Mouse (Mus musculus) kidney, postnatal 0 days (tissue): Measurements from ENCODE around the gene N4bp2. TPM values are rescaled to one million over a fixed set of nuclear protein-coding genes. Genes with fewer than 3 reads are reported as not detected.
A peak's percentile ranks its signal among the peaks of the same experiment; 100 is the strongest.

Experiments used
- ATAC-seq: fragments of 200-750 bp; cut with Nextera tagmentation; replicated peaks from 2 replicates; pipeline ENCODE4 v1.8.0; 2017; ENCODE audit warnings: low read depth, moderate number of reproducible peaks, moderate TSS enrichment, moderate library complexity; ENCODE audit not compliant: low FRiP score
- DNase-seq: peaks from one replicate; pipeline ENCODE4 v3.0.0-alpha.2; 2016; ENCODE audit warnings: low spot score
- H3K27ac ChIP-seq: fragments of 300-500 bp; sonication (generic); 2 replicates; pipeline ENCODE4 v1.5.1; 2014; ENCODE audit warnings: mild to moderate bottlenecking
- H3K27me3 ChIP-seq: fragments of 300-500 bp; sonication (generic); 2 replicates; pipeline ENCODE4 v1.6.1; 2014; ENCODE audit warnings: low read length, mixed read lengths; ENCODE audit not compliant: insufficient read depth
- H3K36me3 ChIP-seq: fragments of 300-500 bp; sonication (generic); 2 replicates; pipeline ENCODE4 v1.6.1; 2014; ENCODE audit warnings: low read length, mixed read lengths; ENCODE audit not compliant: insufficient read depth
- H3K4me1 ChIP-seq: fragments of 300-500 bp; sonication (generic); replicated peaks from 2 replicates; pipeline ENCODE4 v1.6.1; 2014; ENCODE audit warnings: antibody characterized with exemption, low read length, mixed read lengths; ENCODE audit not compliant: insufficient read depth
- H3K4me2 ChIP-seq: fragments of 300-500 bp; sonication (generic); 2 replicates; pipeline ENCODE4 v1.6.1; 2014; ENCODE audit warnings: mild to moderate bottlenecking, low read length, moderate library complexity, mixed read lengths
- H3K4me3 ChIP-seq: fragments of 300-500 bp; sonication (generic); replicated peaks from 2 replicates; pipeline ENCODE4 v1.5.1; 2014; ENCODE audit warnings: low read depth, low read length
- H3K9ac ChIP-seq: fragments of 300-500 bp; sonication (generic); 2 replicates; pipeline ENCODE4 v1.6.1; 2014; ENCODE audit warnings: low read depth, low read length
- H3K9me3 ChIP-seq: fragments of 300-500 bp; sonication (generic); replicated peaks from 2 replicates; pipeline ENCODE4 v1.6.1; 2016; ENCODE audit warnings: low read length, inconsistent platforms, mixed read lengths
- CTCF ChIP-seq: IDR thresholded peaks from 2 replicates; pipeline ENCODE4 v1.5.1; 2016; ENCODE audit warnings: antibody characterized with exemption, low read depth, mild to moderate bottlenecking, moderate library complexity
- WGBS: fragments of 180-500 bp; shearing (Covaris S2); extraction: QIAGEN DNeasy Blood & Tissue Kit; methylation state at CpG from one replicate; pipeline ENCODE4 v1.1.7; 2014; 5-methylcytosine and 5-hydroxymethylcytosine counted together
- polyA plus RNA-seq: library from polyadenylated mRNA; unstranded; fragments of >200 nt; fragmentation: Nextera tagmentation; extraction: Ambion mirVana; gene quantifications from 2 replicates; pipeline ENCODE4 v1.2.1, GENCODE M21; 2015

N4bp2 gene
- polyA plus RNA-seq, 1 experiment from 2014 or later = 14.9 TPM

DNA sequence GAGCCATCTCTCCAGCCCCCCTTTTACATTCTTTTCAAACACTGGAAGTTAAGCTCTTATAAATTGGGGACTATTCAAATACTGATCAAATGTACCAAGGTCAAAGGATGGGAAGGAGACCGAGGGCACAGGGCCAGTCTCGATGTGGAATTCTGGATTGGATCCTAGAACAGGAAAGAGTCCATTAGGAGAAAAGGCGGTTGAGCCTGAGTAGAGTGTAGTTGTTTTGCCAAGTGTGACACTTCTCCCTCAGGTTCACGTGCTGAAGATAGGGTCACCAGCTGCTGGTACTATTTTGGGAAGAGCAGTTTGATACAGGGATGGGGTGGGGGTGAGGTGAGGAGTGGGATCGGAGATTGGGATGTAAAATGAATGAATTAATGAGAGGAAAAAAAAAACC, 7.5 kb upstream of the N4bp2 start:
- WGBS = 76% methylated on average over 5 of the region's 5 CpGs
- ATAC-seq = no peak
- TF ChIP-seq CTCF = no peak

GRCm38 (mm10) chr5:65757110-65757509, 6.2 kb upstream of the N4bp2 start:
- 82% methylated on average over 1 of the region's 1 CpGs for WGBS
- Histone ChIP-seq H3K4me1 (no peaks in the 10 kb centered on the region), H3K27ac (no peak overlapping the region), H3K27me3 (no peaks in the 10 kb centered on the region), H3K9ac (no peak overlapping the region), H3K4me2 (no peak overlapping the region), H3K36me3 (no peaks in the 10 kb centered on the region), H3K4me3 (no peak overlapping the region), H3K9me3 (no peaks in the 10 kb centered on the region)
- ATAC-seq (no peak), DNase-seq (no peak)
- TF ChIP-seq CTCF = no peak

More for the DNA sequence above, 7.5 kb upstream of the N4bp2 start:
- Histone ChIP-seq H3K4me2 (no peak overlapping the region), H3K9ac (no peak overlapping the region), H3K4me3 (no peak overlapping the region), H3K27ac (no peak overlapping the region), H3K9me3 (no peaks in the 10 kb centered on the region), H3K36me3 (no peaks in the 10 kb centered on the region), H3K4me1 (no peaks in the 10 kb centered on the region), H3K27me3 (no peaks in the 10 kb centered on the region)
- no peak for DNase-seq

GRCm38 (mm10) chr5:65760041-65760440, 3.3 kb upstream of the N4bp2 start:
- Histone ChIP-seq H3K27me3 (no peaks in the 10 kb centered on the region), H3K27ac (no peak overlapping the region), H3K9ac (no peak overlapping the region), H3K4me2 (no peak overlapping the region), H3K4me3 (no peak overlapping the region), H3K36me3 (no peaks in the 10 kb centered on the region), H3K9me3 (no peaks in the 10 kb centered on the region), H3K4me1 (no peaks in the 10 kb centered on the region)
- ATAC-seq (no peak), DNase-seq (no peak)
- no peak for TF ChIP-seq CTCF
- WGBS = 91% methylated on average over 4 of the region's 4 CpGs

GRCm38 (mm10) chr5:65760599-65760998, 2.7 kb upstream of the N4bp2 start:
- TF ChIP-seq CTCF = no peak
- Histone ChIP-seq H3K27me3 (no peaks in the 10 kb centered on the region), H3K4me2 (no peak overlapping the region), H3K9me3 (no peaks in the 10 kb centered on the region), H3K9ac (no peak overlapping the region), H3K4me3 (no peak overlapping the region), H3K36me3 (no peaks in the 10 kb centered on the region), H3K27ac (no peak overlapping the region), H3K4me1 (no peaks in the 10 kb centered on the region)
- DNase-seq = no peak
- no peak for ATAC-seq
- WGBS = 92% methylated on average over 2 of the region's 2 CpGs

DNA sequence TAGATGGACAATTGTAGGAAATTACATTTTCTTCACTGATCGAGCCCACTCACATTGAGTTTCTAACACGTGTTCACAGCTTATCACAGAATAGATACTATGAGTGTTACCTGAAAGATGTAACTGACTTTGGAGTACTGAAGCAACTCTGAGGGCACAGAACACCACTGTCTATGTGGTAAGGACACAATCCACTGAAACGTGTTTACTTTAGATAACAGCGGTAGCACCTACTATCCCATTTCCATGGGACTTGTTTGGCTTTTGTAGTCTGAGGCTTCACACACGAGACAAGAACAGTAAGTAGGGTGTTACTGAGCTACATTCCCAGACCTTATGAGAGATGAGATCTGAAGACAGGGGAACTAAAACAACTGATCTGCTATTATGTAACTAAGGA, 2.3 kb upstream of the N4bp2 start:
- Histone ChIP-seq H3K36me3 (no peaks in the 10 kb centered on the region), H3K27me3 (no peaks in the 10 kb centered on the region), H3K4me1 (no peaks in the 10 kb centered on the region), H3K4me3 (no peak overlapping the region), H3K9me3 (no peaks in the 10 kb centered on the region), H3K9ac (no peak overlapping the region), H3K27ac (no peak overlapping the region), H3K4me2 (no peak overlapping the region)
- DNase-seq (no peak), ATAC-seq (no peak)
- 77% methylated on average over 5 of the region's 5 CpGs for WGBS
- no peak for TF ChIP-seq CTCF

GRCm38 (mm10) chr5:65761921-65762320, 1.4 kb upstream of the N4bp2 start:
- DNase-seq (peak; percentile 67), ATAC-seq (no peak)
- no peak overlapping the region for H3K27ac ChIP-seq
- no peak for TF ChIP-seq CTCF
- no peaks in the 10 kb centered on the region for H3K4me1 ChIP-seq
- H3K9me3 ChIP-seq = no peaks in the 10 kb centered on the region
- H3K27me3 ChIP-seq = no peaks in the 10 kb centered on the region
- H3K4me2 ChIP-seq = no peak overlapping the region
- H3K4me3 ChIP-seq = no peak overlapping the region
- no peaks in the 10 kb centered on the region for H3K36me3 ChIP-seq
- H3K9ac ChIP-seq = no peak overlapping the region

DNA sequence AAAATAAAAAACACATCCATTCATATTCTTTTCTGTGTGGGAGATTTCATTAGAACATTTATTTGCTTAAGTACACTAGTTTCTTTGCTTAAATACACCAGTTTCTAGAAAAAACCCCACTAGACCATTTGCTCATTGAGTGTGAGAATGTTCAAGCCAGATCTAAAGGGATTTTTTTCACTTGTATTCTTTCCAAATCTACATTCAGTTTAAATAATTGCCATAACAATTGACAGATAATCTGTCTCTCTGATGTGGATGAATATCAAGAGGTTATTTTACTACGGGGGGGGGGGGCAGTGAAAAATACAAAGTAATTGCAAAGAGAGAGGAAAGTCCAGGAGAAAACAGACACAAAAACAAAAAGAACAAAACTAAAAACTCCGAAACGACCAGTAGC, 635 bp upstream of the N4bp2 start:
- Histone ChIP-seq H3K36me3 (no peaks in the 10 kb centered on the region), H3K9ac (peak overlapping the region; percentile 96), H3K27ac (peak overlapping the region; percentile 99), H3K27me3 (no peaks in the 10 kb centered on the region), H3K9me3 (no peaks in the 10 kb centered on the region), H3K4me3 (peak overlapping the region; percentile 77), H3K4me2 (peak overlapping the region; percentile 94), H3K4me1 (no peaks in the 10 kb centered on the region)
- no peak for ATAC-seq
- under 1% methylated on average over 3 of the region's 3 CpGs for WGBS
- DNase-seq = peak; percentile 18
- TF ChIP-seq CTCF = no peak
